Mouse (Mus musculus): ENCODE measurements around the gene Clec11a.
"Not testable (repeated sequence)": the region's sequence is repeated elsewhere in the genome, so short reads cannot be mapped to it uniquely, and the experiment has no call there.

The Clec11a gene

GRCm38 (mm10) chr7:44322290-44322689 is 15.6 kb upstream of the Clec11a start:
- no peak for DNase-seq

- peak; percentile 78 for DNase-seq
Observed at GRCm38 (mm10) chr7:44320886-44321285, 14.2 kb upstream of the Clec11a start.

GRCm38 (mm10) chr7:44317913-44318312 is 11.2 kb upstream of the Clec11a start:
- DNase-seq: no peak

GRCm38 (mm10) chr7:44312484-44312883 is 5.8 kb upstream of the Clec11a start:
- DNase-seq: no peak

GRCm38 (mm10) chr7:44311713-44312304 is 5.1 kb upstream of the Clec11a start:
- no peak for DNase-seq

GRCm38 (mm10) chr7:44310878-44311712 is 4.4 kb upstream of the Clec11a start:
- DNase-seq: peak; percentile 68

GRCm38 (mm10) chr7:44310285-44310877 is 3.7 kb upstream of the Clec11a start:
- peak; percentile 62 for DNase-seq

GRCm38 (mm10) chr7:44309475-44310284 is 3.0 kb upstream of the Clec11a start, which contains the start of gene Shank1:
TSS of gene Shank1 (plus strand) at chr7:44310253.
- DNase-seq: peak; percentile 64

- DNase-seq: peak; percentile 50
Observed at GRCm38 (mm10) chr7:44307261-44308020, 739 bp upstream of the Clec11a start.

- DNase-seq: no peak
Observed at GRCm38 (mm10) chr7:44305686-44306085, 1.0 kb downstream of the Clec11a start.

GRCm38 (mm10) chr7:44304775-44305641 is 1.7 kb downstream of the Clec11a start:
- peak; percentile 100 for DNase-seq

- DNase-seq: no peak
Observed at GRCm38 (mm10) chr7:44304463-44304774, 2.3 kb downstream of the Clec11a start.

GRCm38 (mm10) chr7:44303346-44304340 is 3.1 kb downstream of the Clec11a start:
- peak; percentile 70 for DNase-seq

- DNase-seq: not testable (repeated sequence)
Observed at GRCm38 (mm10) chr7:44297501-44297900, 9.2 kb downstream of the Clec11a start.

GRCm38 (mm10) chr7:44291418-44291817 is 15.3 kb downstream of the Clec11a start:
- no peak for DNase-seq

GRCm38 (mm10) chr7:44290986-44291385 is 15.7 kb downstream of the Clec11a start:
- no peak for DNase-seq

- no peak for DNase-seq
Observed at GRCm38 (mm10) chr7:44287760-44288159, 18.9 kb downstream of the Clec11a start.

- DNase-seq: no peak
Observed at GRCm38 (mm10) chr7:44281586-44281985, 25.1 kb downstream of the Clec11a start.

- no peak for DNase-seq
Observed at GRCm38 (mm10) chr7:44280959-44281358, 25.7 kb downstream of the Clec11a start.

- DNase-seq: peak; percentile 82
Observed at GRCm38 (mm10) chr7:44277250-44277622, 29.5 kb downstream of the Clec11a start.

Measured in cerebellum, adult 9-10 months (tissue).